Mouse (Mus musculus): ENCODE measurements around the gene Olfr1183.
"Not testable (repeated sequence)": the region's sequence is repeated elsewhere in the genome, so short reads cannot be mapped to it uniquely, and the experiment has no call there.

The Olfr1183 gene

GRCm38 (mm10) chr2:88454567-88454966 is at the start of gene Olfr1183:
Olfr1183 (plus strand) TSS chr2:88454867.
- not testable (repeated sequence) for DNase-seq (ENCODE audit: low spot score)

- no peak for DNase-seq (ENCODE audit: low spot score)
Observed at GRCm38 (mm10) chr2:88406353-88406752, 48.3 kb upstream of the Olfr1183 start, which contains the start of gene Olfr1179. Olfr1179 (minus strand) TSS chr2:88406453.

- DNase-seq (ENCODE audit: low spot score) = no peak
Observed at GRCm38 (mm10) chr2:88419051-88419450, 35.6 kb upstream of the Olfr1183 start, which contains the start of gene Olfr1180. Olfr1180 (minus strand) TSS chr2:88419151.

- no peak for DNase-seq (ENCODE audit: low spot score)
Observed at GRCm38 (mm10) chr2:88426071-88426470, 28.6 kb upstream of the Olfr1183 start, which contains the start of gene Olfr1181. Olfr1181 (minus strand) TSS chr2:88426171.

- no peak for DNase-seq (ENCODE audit: low spot score)
Observed at GRCm38 (mm10) chr2:88449031-88449430, 5.6 kb upstream of the Olfr1183 start, which contains the start of gene Gm13757. Gm13757 (minus strand) TSS chr2:88449131.

- DNase-seq (ENCODE audit: low spot score) = no peak
Observed at GRCm38 (mm10) chr2:88483298-88483697, 28.6 kb downstream of the Olfr1183 start, which contains the start of gene Olfr1184. Olfr1184 (plus strand) TSS chr2:88483598.

- no peak for DNase-seq (ENCODE audit: low spot score)
Observed at GRCm38 (mm10) chr2:88493020-88493419, 38.4 kb downstream of the Olfr1183 start, which contains the start of gene Olfr1185-ps1. Olfr1185-ps1 (plus strand) TSS chr2:88493320.

- DNase-seq (ENCODE audit: low spot score) = no peak
Observed at GRCm38 (mm10) chr2:88518251-88518650, 63.6 kb downstream of the Olfr1183 start, which contains the start of gene Olfr1186. Olfr1186 (plus strand) TSS chr2:88518551.

Measured in MN1 (cell line).